Mouse (Mus musculus) frontal cortex, postnatal 10 days (tissue): ENCODE results near the gene Tnfsf12.
A peak's percentile ranks its signal among the peaks of the same experiment; 100 is the strongest.
"Not testable (repeated sequence)": the region's sequence is repeated elsewhere in the genome, so short reads cannot be mapped to it uniquely, and the experiment has no call there.

ENCODE experiments used
- DNase-seq, 2 experiments: peaks; one replicate each; pipeline ENCODE4 v3.0.0; 2022; ENCODE audit warnings: low spot score in 2 of 2, mixed read lengths in 1 of 2

Tnfsf12 gene

DNA sequence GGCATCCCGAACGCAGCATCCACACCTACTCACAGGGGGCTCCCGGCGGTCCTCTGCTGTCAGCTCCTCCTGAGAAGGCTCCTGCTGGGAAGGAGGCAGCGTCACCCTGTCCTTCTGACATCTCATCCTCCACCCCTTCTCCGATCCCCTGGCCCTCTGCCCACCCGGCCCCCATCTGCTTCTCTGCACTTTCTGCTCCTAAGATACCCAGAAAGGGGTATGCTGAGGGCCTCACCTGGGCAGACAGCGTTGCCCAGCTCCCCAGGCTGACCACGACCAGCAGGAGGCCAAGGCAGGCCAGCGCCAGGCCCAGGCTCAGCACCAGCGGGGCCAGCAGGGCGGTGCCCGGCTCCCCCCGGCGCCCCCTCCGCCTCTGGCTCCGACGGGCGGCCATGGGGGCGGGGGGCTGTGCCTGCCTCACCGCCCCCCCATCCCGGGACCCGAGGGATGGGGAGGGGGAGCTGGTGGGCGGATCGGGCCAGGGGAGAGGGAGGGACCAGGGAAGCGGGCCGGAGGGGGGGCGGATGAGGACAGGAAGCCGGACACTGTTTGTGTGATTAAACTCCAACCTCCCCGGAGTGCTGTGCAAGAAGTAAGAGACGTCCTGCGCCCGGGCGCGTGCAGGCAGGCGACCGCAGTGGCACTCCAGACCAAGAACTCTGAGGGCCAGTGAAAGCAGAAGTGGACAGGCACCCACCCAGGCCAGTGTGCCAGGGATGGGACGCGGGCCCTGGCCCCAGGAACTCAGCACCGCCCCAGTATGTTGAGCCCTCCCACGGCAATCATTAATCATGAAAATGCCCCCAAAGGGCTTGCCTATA, at the start of gene Tnfsf12, which contains the start of gene Tnfsfm13:
Gene Tnfsf12, minus strand, starts transcription at position 489 of the 821 bp plus-strand sequence.
Gene Tnfsfm13, minus strand, starts transcription at position 738 of the 821 bp plus-strand sequence.
- peak in 1 of 2 experiments; percentile 55 for DNase-seq

- DNase-seq, result not testable (repeated sequence)
These were observed 35.8 kb upstream of the Tnfsf12 start for GRCm38 (mm10) chr11:69731408-69731807.

DNA sequence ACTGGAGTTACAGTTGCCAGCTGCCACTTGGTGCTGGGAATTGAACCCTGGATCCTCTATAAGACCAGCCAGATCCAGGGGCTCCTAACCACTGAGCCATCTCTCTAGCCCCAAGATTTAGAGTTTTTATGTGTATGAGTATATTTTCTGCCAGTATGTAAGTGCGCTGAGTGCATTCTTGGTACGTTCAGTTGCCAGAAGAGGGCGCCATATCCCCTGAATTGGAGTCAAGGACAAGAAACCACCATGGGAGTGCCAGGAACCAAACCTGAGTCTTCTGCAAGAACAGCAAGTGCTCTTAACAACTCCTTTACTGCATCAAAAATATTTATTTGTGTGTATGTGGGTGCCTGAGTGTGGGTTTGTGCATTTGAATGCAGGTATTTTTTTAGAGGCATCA, 33.4 kb upstream of the Tnfsf12 start:
- DNase-seq, result no peak

DNA sequence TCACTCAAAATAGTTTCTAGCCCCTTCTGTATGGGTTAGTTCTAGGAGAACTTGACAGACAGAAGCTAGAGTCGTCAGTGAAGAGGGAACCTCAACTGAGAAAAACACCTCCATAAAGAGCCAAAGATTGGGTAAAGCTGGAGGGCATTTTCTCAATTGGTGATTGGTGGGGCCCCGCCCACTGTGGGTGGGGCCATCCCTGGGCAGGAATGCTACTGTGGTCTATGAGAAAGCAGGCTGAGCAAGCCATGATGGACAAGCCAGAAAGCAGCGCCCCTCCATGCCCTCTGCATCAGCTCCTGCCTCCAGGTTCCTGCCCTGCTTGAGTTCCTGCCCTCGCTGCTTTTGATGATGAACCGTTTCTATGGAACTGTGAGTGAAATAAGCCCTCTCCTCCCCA, 30.3 kb upstream of the Tnfsf12 start:
- DNase-seq, result no peak

DNA sequence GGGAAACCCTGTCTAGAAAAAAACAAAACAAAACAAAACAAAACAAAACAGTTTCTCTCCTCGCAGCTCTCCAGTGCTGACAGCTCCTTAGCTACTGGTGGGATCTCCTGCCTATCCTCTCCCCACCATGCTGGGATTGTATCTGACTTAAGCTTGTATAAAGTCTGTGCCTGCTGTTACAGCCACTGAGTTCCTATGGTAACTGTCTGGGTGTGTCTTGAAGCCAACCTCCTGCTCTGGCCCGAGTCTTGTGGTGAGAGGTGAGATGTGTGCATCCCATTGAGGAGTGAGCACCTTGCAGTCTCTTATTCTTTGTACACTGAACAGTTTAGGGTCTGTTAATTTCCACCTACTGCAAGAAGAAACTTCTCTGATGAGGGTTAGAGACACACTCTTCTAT, 27.4 kb upstream of the Tnfsf12 start:
- DNase-seq, result no peak

DNA sequence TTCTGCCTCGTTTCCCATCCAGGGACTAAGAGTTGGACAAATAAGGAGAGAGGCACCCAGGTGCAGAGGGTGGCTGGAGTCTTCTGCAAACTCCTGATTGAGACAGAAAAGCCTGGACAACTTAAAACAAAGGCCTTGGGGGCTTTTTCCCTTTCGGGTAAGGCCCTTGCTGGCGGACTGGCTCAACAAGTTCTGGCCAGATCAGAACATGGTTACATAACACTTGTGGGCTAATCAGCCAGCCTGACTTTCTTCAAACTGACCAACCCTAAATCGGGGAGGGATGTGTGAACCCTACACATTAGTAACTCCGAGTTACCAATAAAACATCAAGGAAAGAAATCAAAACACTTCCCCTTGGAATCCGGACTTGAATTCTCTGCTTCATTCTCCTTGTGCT, 25.2 kb upstream of the Tnfsf12 start:
- DNase-seq, result no peak

DNA sequence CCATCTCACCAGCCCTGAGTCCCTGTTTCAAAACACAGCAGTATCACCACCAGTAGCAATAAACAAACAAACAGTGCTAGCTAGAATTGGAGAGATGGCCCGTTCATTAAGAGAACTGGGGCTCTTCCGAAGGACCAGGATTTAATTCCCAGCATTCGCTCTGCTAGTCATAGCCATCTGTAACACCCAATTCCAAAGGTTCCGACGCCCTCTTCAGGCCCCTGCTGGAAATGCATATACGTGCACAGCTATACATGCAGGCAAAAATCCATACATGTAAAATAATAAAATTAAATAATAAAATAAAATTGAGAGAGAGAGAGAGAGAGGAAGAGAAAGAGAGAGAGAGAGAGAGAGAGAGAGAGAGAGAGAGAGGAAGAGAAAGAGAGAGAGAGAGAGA, 23.8 kb upstream of the Tnfsf12 start:
- no peak for DNase-seq

- DNase-seq, result no peak
These were observed 23.0 kb upstream of the Tnfsf12 start for GRCm38 (mm10) chr11:69718661-69719060.

DNA sequence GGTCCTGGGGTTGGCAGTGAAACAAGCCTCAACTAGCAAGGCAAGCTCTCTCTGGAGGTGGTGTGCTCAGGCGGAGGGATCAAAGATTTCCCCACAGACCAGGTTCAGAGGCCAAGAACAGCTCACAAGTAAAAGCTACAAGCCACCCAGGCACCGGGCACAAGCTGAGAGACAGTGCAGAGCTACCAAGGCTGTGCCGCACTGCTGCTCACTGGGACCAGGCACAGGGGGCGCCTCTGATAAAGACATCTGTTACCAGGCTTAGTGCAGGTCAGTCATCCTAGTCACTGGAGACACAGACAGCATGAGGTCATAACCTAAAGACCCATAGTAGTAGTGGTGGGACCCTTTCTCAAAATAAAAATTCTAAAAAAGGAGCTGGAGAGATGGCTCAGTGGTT, 21.3 kb upstream of the Tnfsf12 start:
- no peak for DNase-seq

- DNase-seq, result no peak
These were observed 20.3 kb upstream of the Tnfsf12 start for GRCm38 (mm10) chr11:69715929-69716328.

- no peak for DNase-seq
These were observed 19.8 kb upstream of the Tnfsf12 start for GRCm38 (mm10) chr11:69715482-69715881.

DNA sequence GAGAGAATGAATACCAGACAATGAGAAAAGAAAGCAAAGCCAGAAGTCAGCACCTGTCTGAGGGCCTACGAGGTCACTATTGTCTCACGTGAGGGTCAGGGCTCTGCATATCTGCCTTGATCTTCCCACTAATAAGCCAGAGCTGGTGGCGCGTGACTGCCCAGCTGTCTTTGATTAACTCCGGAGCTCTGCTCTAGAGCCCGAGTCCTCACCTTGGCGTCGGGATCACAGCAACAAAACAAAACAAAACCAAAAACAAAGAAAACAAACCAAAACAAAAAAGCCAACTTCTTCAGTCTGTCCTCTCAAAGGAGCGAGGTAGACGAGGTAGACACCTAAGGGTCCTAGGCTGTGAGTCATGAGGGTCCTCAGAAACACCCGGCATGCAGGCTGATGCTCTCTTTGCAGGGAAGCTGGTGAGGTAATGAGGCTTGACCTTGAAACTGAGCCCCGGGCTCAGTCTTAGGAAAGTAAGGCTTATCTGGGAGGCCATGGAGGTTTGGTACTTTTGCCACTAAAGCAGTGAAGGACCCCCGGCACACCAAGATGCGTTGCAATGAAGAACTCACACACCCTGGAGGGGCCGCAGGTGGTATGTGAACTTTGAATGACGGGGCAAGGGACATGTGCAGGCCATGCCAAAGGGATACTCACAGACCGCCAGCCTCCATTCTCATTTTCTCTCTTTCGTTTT, 19.1 kb upstream of the Tnfsf12 start:
- DNase-seq, result no peak

- no peak for DNase-seq
These were observed 17.5 kb upstream of the Tnfsf12 start for GRCm38 (mm10) chr11:69712954-69713672.

- DNase-seq, result no peak
These were observed 15.4 kb upstream of the Tnfsf12 start for GRCm38 (mm10) chr11:69711082-69711481.

DNA sequence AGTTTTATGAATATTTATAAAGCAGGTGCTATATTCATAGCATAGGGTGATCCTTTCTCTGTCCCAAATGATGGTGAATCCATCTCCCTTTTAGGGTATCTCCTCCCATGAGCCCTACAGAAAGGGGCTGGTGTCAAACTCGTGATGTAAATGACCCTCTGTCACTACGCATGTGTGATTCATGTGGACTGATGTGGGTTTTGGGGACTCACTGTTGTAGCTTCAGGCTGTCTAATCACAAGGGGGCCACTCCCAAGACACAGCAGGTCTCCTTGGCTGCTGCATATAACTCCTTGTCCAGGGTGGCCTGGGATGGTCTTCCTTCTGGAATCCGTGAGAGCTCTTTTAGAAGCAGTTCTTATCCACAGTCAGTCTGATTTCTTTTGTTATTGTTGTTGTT, 14.8 kb upstream of the Tnfsf12 start:
- no peak for DNase-seq

GRCm38 (mm10) chr11:69709554-69710446, 14.2 kb upstream of the Tnfsf12 start:
- no peak for DNase-seq

DNA sequence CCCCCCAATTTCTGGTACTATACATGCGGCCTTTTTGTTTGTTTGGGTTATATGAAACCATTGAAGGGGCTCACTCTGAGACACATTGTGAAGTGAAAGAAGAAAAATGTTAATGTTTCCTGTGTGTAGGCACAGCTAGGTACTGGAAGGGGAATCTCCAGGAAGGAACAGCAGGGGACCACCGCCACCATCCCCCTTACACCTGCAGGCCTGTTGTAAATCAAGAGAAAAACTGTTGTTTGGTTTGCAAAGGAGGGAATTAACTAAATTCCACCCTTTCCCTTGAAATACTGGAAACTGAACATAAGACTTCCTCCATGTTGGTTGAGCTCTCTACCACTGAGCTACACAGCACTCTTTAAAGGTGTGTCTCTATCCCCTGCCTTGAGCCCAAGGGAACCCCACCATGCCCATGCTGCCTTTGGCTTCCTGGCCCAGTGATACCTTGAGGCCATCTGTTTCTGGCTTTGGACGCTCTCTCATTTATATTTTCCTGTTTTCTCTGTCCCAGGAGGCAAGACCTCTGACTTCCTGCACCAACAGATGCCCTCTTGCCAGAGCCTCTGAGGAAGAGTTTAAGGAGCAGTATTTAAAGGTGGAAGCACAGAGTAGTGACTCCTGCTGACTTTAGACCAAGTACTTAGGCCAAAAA, 13.1 kb upstream of the Tnfsf12 start:
- no peak for DNase-seq

- no peak for DNase-seq
These were observed 12.3 kb upstream of the Tnfsf12 start for GRCm38 (mm10) chr11:69707873-69708381.

- no peak for DNase-seq
These were observed 11.8 kb upstream of the Tnfsf12 start for GRCm38 (mm10) chr11:69707480-69707847.

- no peak for DNase-seq
These were observed 11.3 kb upstream of the Tnfsf12 start for GRCm38 (mm10) chr11:69706775-69707479.
